Mouse (Mus musculus) heart, embryonic 16.5 days (tissue): ENCODE measurements around the gene Cnppd1. TPM values are rescaled to one million over a fixed set of nuclear protein-coding genes. Genes with fewer than 3 reads are reported as not detected.

ENCODE experiments used
- ATAC-seq: fragments of 200-750 bp; cut with Nextera tagmentation; replicated peaks from 2 replicates; pipeline ENCODE4 v1.8.0; 2017; ENCODE audit warnings: moderate number of reproducible peaks; ENCODE audit not compliant: insufficient read depth, low FRiP score; ENCODE audit errors: extremely low read depth
- H3K27ac ChIP-seq: fragments of 300-500 bp; sonication (generic); 2 replicates; pipeline ENCODE4 v1.5.1; 2014; ENCODE audit warnings: mild to moderate bottlenecking, low read length, control low read depth, moderate library complexity
- H3K27me3 ChIP-seq: fragments of 300-500 bp; sonication (generic); 2 replicates; pipeline ENCODE4 v1.6.1; 2014; ENCODE audit warnings: low read length, mixed read lengths; ENCODE audit not compliant: control insufficient read depth, insufficient read depth
- H3K36me3 ChIP-seq: fragments of 300-500 bp; sonication (generic); 2 replicates; pipeline ENCODE4 v1.6.1; 2014; ENCODE audit not compliant: control insufficient read depth, insufficient read depth
- H3K4me1 ChIP-seq: fragments of 300-500 bp; sonication (generic); 2 replicates; pipeline ENCODE4 v1.6.1; 2014; ENCODE audit warnings: low read length, mixed read lengths; ENCODE audit not compliant: control insufficient read depth, insufficient read depth
- H3K4me2 ChIP-seq: fragments of 300-500 bp; sonication (generic); 2 replicates; pipeline ENCODE4 v1.6.1; 2014; ENCODE audit warnings: low read depth, mild to moderate bottlenecking, control low read depth, low read length
- H3K4me3 ChIP-seq: fragments of 300-500 bp; sonication (generic); 2 replicates; pipeline ENCODE4 v1.5.1; 2014; ENCODE audit warnings: mild to moderate bottlenecking, control low read depth, low read length
- H3K9ac ChIP-seq: fragments of 300-500 bp; sonication (generic); 2 replicates; pipeline ENCODE4 v1.6.1; 2014; ENCODE audit warnings: low read length, control low read depth
- H3K9me3 ChIP-seq: fragments of 300-500 bp; sonication (generic); replicated peaks from 2 replicates; pipeline ENCODE4 v1.6.1; 2016; ENCODE audit warnings: low read length; ENCODE audit not compliant: control insufficient read depth
- WGBS: fragments of 180-500 bp; shearing (Covaris S2); extraction: QIAGEN DNeasy Blood & Tissue Kit; methylation state at CpG from one replicate; pipeline ENCODE4 v1.1.7; 2014; 5-methylcytosine and 5-hydroxymethylcytosine counted together
- polyA plus RNA-seq: library from polyadenylated mRNA; unstranded; fragments of >200 nt; fragmentation: Nextera tagmentation; extraction: Ambion mirVana; gene quantifications from 2 replicates; pipeline ENCODE4 v1.2.1, GENCODE M21; 2015

The Cnppd1 gene
- polyA plus RNA-seq, 1 experiment from 2014 or later: 40.9 TPM

- Histone ChIP-seq H3K4me1 (no peaks in the 10 kb centered on the region), H3K4me3 (no peak overlapping the region), H3K27me3 (no peaks in the 10 kb centered on the region), H3K9ac (no peak overlapping the region), H3K4me2 (no peak overlapping the region), H3K27ac (no peak overlapping the region), H3K36me3 (no peaks in the 10 kb centered on the region), H3K9me3 (no peaks in the 10 kb centered on the region)
- no peak for ATAC-seq
Observed at GRCm38 (mm10) chr1:75158990-75159389, 16.5 kb upstream of the Cnppd1 start.

DNA sequence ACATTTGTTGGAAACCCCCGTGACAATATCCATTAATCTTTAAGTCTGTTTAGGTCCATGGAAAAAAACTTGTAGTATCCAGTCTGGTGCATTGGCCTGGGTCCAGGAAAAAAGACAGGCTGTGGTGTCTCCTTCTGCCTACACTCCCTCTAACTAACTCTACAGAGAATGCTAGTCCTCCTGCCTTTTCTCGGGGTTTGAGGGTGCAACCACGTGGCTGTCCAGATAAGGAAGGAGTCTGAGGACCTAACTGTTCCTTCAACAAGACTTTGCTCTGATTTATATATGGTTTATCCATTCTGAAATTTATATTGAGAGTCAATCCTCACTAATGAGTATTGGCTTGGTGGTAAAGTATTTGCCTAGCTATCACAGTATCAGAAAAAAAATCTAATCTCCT, 13.3 kb upstream of the Cnppd1 start:
- H3K36me3 ChIP-seq: no peaks in the 10 kb centered on the region
- H3K9me3 ChIP-seq: no peaks in the 10 kb centered on the region
- H3K4me3 ChIP-seq: no peak overlapping the region
- no peaks in the 10 kb centered on the region for H3K4me1 ChIP-seq
- no peak overlapping the region for H3K27ac ChIP-seq
- no peak for ATAC-seq
- 31% methylated on average over 3 of the region's 3 CpGs for WGBS
- H3K4me2 ChIP-seq: no peak overlapping the region
- H3K27me3 ChIP-seq: no peaks in the 10 kb centered on the region
- H3K9ac ChIP-seq: no peak overlapping the region

GRCm38 (mm10) chr1:75148727-75149126, 6.2 kb upstream of the Cnppd1 start:
- 88% methylated on average over 4 of the region's 4 CpGs for WGBS
- Histone ChIP-seq H3K9ac (no peak overlapping the region), H3K36me3 (peaks cover 43% of the 10 kb centered on the region), H3K4me3 (no peak overlapping the region), H3K4me1 (peaks cover 2% of the 10 kb centered on the region; the same call in 1 of the 2 replicates), H3K4me2 (no peak overlapping the region), H3K9me3 (no peaks in the 10 kb centered on the region), H3K27me3 (no peaks in the 10 kb centered on the region), H3K27ac (no peak overlapping the region)
- no peak for ATAC-seq

DNA sequence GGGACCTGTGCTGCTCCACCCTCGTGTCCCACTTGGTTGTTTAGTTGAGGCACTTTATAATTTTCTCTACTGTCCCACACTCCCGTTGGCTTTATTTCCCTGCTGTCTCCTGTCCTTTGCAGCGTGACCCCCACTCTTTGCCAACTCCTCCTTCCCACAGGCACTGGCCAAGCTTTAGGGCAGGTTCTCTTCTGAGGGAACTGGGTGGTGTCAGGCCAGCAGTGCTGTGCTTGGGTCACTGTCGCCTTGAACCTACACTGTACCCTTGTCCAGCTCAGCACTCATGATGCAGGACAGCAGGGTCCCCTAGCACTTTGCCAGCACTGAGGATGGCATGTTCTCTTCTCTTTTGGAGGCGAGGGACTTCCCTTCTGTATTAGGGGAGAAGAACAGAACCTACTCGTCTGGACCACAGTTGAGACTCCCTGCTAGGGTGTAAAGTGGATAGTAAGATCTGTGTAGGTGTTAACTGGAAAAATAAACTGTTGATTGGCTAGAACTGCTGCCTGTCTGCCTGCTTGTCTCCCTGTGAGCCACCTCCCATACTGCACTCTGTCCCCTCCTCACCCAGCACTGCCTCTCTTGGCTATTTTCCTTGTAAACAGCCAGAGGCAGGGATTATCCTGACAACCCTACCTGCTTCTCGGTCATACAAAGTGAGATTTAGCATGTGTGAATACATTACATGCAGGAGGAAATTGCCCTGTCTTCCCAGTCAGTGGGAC, 5.1 kb upstream of the Cnppd1 start:
- Histone ChIP-seq H3K4me3 (no peak overlapping the region), H3K4me1 (peaks cover 8% of the 10 kb centered on the region; the same call in 1 of the 2 replicates), H3K27me3 (no peaks in the 10 kb centered on the region), H3K9ac (no peak overlapping the region), H3K36me3 (peaks cover 43% of the 10 kb centered on the region), H3K27ac (no peak overlapping the region), H3K9me3 (no peaks in the 10 kb centered on the region), H3K4me2 (no peak overlapping the region)
- 73% methylated on average over 7 of the region's 7 CpGs for WGBS
- ATAC-seq: no peak

- peaks cover 43% of the 10 kb centered on the region for H3K36me3 ChIP-seq
- ATAC-seq: no peak
Observed at GRCm38 (mm10) chr1:75145589-75145988, 3.1 kb upstream of the Cnppd1 start.

GRCm38 (mm10) chr1:75141486-75142190, 873 bp downstream of the Cnppd1 start:
- H3K36me3 ChIP-seq: peaks cover 47% of the 10 kb centered on the region
- H3K27me3 ChIP-seq: no peaks in the 10 kb centered on the region
- peak overlapping the region; percentile 94 for H3K4me2 ChIP-seq
- peak overlapping the region; percentile 81 for H3K27ac ChIP-seq
- peak overlapping the region; percentile 59 for H3K4me3 ChIP-seq
- no peaks in the 10 kb centered on the region for H3K9me3 ChIP-seq
- under 1% methylated on average over 52 of the region's 53 CpGs for WGBS
- H3K4me1 ChIP-seq: peaks cover 17% of the 10 kb centered on the region
- peak; percentile 49 for ATAC-seq
- peak overlapping the region; percentile 77 for H3K9ac ChIP-seq

More at GRCm38 (mm10) chr1:75145589-75145988, 3.1 kb upstream of the Cnppd1 start:
- H3K9me3 ChIP-seq: no peaks in the 10 kb centered on the region
- peaks cover 13% of the 10 kb centered on the region for H3K4me1 ChIP-seq
- H3K4me2 ChIP-seq: no peak overlapping the region
- no peaks in the 10 kb centered on the region for H3K27me3 ChIP-seq
- H3K27ac ChIP-seq: no peak overlapping the region
- H3K9ac ChIP-seq: no peak overlapping the region
- 94% methylated on average over 3 of the region's 3 CpGs for WGBS
- no peak overlapping the region for H3K4me3 ChIP-seq

GRCm38 (mm10) chr1:75140601-75141190, 1.8 kb downstream of the Cnppd1 start:
- H3K36me3 ChIP-seq: peaks cover 46% of the 10 kb centered on the region
- H3K4me1 ChIP-seq: peaks cover 17% of the 10 kb centered on the region
- no peak for ATAC-seq
- peak overlapping the region; percentile 59 for H3K4me3 ChIP-seq
- H3K27me3 ChIP-seq: no peaks in the 10 kb centered on the region
- no peaks in the 10 kb centered on the region for H3K9me3 ChIP-seq
- H3K4me2 ChIP-seq: peak overlapping the region; percentile 94
- peak overlapping the region; percentile 77 for H3K9ac ChIP-seq
- 47% methylated on average over 4 of the region's 4 CpGs for WGBS
- H3K27ac ChIP-seq: peak overlapping the region; percentile 81

DNA sequence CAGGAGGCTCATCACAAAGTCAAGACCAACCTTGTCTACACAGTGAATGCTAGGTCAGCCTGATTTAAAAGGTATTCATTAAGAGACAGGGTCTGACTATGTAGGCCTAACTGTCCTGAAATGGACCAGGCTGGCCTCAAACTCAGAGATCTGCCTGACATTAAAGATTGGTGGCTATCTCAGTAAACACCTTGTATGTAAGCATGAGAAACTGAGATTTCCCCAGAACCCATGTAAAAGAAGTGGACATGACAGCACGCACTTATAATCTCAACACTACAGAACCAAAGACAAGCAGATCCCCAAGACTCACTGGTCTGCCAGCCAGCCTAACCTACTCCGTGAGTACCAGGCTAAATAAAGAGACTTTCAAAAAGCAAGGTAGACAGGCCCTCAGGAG, 4.1 kb downstream of the Cnppd1 start:
- peaks cover 12% of the 10 kb centered on the region for H3K4me1 ChIP-seq
- no peak overlapping the region for H3K4me2 ChIP-seq
- 92% methylated on average over 2 of the region's 2 CpGs for WGBS
- H3K27me3 ChIP-seq: no peaks in the 10 kb centered on the region
- H3K27ac ChIP-seq: no peak overlapping the region
- H3K9me3 ChIP-seq: no peaks in the 10 kb centered on the region
- H3K9ac ChIP-seq: no peak overlapping the region
- no peak for ATAC-seq
- H3K4me3 ChIP-seq: no peak overlapping the region
- peaks cover 31% of the 10 kb centered on the region for H3K36me3 ChIP-seq

DNA sequence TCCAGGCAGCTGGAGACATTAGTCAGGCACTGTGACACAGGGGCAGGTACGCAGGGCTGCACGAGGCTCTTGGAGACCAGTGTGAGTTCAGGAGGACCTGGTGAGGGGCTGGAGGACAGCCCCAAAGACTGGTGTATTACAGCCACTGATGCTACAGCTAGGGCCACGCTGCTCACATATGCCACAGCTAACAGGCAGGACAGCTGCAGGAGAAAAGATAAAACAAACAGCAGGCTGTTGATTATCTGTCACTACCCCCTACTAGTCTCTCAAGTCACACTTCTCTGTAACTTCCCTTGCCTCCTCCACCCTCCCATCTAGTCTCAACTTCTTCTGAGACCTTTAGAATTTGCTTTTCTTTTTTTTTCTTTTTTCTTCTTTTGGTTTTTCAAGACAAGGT, 5.8 kb downstream of the Cnppd1 start:
- Histone ChIP-seq H3K9me3 (no peaks in the 10 kb centered on the region), H3K4me2 (no peak overlapping the region), H3K27ac (no peak overlapping the region), H3K4me3 (no peak overlapping the region), H3K9ac (no peak overlapping the region), H3K27me3 (no peaks in the 10 kb centered on the region), H3K36me3 (peaks cover 31% of the 10 kb centered on the region), H3K4me1 (peaks cover 9% of the 10 kb centered on the region)
- ATAC-seq: no peak
- 35% methylated on average over 3 of the region's 3 CpGs for WGBS
